Mouse (Mus musculus) ovary, postnatal 36 days (tissue): Measurements from ENCODE around the gene Scp2.

Experiments used
- DNase-seq: peaks from one replicate; pipeline ENCODE4 v3.0.0; 2022; ENCODE audit warnings: low spot score, mixed read lengths

Scp2 gene

DNA sequence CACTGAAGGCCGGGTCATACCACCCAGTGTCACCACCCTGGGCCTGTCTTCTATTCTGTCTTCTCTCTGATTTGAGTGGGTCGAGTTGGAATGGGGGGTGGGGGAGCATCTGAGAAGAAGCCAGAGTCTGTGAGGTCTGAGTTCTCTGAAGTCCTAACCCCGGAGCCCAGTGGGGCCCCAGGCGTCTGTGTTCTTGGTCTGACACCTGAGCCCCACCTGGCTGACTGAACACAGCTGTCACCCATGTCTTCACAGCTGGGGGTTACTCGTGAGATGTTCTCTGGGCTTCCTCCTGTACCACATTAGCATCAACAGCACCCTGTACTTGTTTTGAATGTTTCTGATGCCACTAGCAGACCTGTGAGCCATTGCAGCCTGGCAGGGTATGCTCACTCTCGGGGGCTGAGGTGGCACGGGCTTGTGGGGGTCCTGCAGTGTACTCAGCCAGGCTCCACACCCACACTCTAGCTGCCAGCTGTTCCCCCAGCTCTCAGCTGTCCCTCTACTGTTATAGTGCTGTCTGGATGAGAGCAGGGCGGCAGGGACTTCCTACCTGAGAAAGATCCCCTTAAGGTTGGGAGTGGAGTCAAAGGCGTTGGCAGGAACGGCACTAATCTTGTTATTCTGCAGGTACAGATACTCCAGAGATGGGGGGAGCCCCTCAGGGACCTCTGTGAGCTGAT is 126.4 kb downstream of the Scp2 start:
- no peak for DNase-seq

DNA sequence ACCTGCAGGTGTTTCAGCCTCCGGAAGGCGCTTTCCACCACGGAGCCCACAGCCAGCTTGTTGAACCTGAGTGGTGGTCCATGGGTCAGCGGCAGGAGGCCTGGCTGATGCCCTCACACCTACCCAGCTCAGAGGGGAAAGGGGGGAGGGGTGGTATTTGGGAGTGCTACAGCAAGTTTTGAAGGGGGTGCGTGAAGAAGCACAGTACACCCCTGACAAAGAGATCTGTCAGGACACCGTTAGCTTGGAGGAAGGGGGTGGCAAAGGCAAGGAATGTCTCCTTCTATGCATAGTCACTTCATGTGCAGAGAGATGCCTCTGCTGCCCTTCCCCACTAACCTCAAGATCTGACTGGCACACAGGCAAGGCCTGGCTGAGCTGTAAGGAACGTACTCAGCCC is 127.0 kb downstream of the Scp2 start:
- no peak for DNase-seq

DNA sequence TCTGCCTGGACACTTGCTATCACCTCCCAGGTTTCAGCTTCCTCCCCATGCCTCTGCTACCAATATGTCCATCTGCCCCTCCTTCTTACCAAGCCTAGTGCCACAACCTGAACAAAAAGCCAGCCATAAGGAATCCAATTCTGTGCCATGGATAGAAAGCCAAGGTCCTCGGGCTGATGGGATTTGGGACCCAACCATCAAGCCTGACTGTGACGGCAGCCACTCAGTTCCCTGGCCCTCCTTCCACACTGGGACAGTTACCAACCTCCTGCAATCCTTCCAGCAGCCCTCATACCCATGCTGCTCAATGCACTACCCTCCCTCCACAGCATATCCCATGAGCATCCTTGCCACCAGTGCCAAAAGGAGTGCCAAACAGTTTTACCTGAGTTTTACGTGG is 128.5 kb downstream of the Scp2 start:
- no peak for DNase-seq

DNA sequence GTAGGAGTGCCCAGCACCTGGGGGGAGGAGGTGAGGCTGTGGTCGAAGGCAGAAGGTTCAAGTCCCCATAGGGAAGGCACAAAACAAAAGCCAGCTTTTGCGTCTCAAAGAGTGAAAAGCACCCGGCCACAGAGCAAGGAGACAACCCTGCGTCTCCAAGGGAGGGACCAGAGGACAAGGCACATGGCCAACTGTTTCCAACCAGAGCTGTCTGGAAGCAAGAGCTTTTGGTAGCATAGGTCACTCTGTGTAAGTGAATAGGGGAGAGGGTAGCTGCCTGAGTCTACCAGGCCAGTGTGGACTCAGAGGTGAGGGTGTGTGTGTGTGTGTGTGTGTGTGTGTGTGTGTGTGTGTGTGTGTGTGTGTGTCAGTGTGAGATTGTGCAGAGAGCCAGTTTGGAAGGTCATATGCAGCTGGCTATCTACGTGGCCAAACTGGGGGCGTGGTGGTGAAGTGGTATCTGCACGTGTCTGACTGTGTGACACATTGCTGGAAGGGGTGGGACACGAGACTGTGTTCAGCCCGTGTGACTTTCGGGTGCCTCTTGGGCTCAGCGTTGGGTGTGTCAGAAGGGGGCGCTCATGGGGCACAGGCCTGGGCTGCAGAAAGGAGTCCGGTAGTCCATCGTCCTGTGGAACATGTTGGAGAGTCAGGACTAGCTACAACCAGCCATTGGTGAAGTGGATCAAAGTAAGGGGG is 129.6 kb downstream of the Scp2 start:
- DNase-seq: peak; percentile 60

DNA sequence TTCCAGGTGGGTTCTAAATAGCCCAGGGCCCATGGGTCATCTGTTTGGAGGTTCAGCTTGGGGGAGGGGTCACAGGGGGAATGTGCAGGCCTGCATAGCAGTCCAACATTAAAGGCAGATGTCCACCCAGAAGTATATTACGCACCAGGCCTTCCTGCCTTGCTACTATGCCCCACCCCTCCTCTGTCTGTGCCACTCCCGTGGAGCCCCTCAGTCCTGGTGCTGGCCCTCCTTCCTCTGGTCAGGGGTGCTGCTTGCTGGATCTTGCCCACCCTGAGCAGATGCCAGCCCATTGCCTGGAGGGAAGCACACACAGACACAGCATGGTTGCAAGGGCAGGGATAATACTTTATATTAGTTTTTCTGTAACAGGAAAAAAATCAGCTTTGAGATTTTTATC is 130.3 kb downstream of the Scp2 start:
- no peak for DNase-seq

DNA sequence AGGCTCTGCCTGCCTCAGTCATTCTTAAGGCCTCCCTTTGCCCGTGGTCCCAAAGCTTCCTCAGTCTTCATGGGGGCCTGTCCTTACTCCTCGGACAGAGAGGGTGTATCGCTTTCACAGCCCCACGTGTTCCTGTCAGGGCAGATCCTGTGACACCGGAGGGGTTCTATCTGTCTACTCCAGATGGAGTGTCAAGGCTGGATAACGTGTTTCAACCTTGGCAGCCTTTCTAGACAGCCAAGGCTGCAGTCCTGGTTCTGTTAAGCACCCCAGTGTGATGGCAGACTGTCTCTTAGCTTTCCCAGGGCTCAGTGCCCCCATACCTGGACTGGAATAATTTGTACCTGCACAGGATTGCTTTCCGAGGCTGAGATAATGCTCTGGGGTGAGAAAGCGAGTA is 136.3 kb downstream of the Scp2 start:
- no peak for DNase-seq

DNA sequence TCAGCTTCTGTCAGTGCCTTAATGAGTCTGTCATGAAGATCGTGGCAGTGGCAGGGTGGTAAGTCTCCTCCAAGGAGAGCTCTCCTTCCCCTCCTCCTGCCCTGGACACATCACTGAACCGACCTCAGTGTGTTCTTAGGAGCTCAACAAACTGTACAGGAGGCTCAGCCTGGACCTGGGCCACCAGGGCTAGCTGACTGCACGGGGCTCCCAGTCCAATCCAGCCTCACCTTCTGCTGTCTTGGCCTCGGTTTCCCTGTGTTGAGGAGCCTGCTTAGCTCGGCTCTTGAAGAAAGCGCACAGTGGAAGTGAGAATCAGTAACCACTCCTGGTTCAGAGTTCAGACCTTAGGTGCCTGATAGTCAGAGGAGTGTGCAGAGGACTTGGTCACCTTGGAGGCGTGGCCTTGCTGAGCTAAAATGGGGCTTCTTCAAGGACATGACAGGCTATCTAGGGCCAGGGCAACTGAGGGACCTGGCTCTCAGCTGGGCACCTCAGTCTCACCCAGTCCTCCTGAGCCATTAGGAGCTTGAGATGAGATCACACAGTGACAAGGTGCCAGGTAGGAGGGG is 137.2 kb downstream of the Scp2 start:
- DNase-seq: no peak

DNA sequence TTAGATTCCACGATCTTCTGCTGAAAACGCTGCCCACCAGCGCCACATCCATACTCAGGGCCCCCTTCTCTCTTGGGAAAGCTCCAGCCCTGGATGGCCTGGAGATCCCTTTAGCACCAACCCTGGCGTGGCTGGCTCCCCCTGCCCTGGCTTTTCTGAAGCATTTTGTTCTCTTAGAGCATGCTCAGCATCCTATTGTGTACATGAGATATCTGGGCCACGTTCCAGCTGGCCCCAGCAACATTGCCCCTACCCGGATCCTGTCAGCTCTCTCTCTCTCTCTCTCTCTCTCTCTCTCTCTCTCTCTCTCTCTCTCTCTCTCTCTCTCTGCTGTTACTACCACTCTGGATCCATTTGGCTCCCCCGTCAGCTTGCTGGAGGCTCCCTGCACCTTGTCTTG is 139.5 kb downstream of the Scp2 start:
- DNase-seq: no peak

DNA sequence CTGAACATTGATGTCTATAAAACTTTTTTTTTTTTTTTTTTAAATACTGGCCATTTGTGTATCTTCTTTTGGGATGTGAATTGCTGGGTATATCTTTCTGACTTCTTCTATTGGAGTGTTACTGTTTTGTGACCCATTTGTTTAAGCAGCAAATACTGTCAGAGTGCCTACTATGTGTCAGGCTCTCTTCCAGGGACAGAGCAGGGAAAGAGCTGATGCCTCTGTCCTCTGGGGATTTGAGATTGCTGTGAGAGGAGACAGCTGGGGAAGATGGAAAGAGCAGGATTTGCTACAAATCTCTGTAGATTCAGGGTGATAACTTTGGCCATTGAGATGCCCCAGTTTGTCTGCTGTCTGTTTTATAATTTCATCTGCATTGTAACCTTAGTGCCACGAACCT is 145.4 kb downstream of the Scp2 start:
- no peak for DNase-seq

DNA sequence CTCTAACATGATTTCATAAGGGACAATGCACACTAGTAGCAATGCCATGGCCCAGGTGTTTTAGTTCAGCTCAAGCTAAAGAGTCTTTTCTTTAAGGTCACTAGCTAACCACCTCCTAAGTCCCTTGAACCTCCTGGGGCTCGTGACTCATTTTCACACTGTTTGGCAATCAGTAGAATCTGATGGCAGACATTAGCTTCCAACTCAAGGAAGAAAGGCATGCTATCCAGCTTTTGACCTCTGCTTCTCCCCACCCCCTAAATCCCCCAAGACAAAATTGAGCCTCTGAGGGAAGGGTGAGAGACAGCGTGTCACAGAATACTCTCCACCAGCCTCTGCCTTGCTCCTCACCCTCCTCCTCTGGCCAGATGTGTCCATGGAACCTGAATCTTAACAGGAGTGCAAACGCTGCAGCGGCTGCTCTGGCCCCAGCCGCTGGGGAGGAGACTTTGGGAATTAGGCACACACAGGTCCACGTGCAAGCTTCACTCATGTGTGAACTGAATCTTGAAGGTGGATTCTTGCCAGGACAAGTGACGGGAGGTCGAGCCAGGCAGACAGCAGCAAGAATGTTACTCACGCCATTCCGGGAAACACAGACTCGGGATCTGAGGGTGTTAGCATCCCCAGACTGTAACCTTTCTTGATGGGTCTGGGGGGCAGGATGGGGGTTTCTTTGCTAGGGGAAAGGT is 146.0 kb downstream of the Scp2 start:
- DNase-seq: peak; percentile 24

DNA sequence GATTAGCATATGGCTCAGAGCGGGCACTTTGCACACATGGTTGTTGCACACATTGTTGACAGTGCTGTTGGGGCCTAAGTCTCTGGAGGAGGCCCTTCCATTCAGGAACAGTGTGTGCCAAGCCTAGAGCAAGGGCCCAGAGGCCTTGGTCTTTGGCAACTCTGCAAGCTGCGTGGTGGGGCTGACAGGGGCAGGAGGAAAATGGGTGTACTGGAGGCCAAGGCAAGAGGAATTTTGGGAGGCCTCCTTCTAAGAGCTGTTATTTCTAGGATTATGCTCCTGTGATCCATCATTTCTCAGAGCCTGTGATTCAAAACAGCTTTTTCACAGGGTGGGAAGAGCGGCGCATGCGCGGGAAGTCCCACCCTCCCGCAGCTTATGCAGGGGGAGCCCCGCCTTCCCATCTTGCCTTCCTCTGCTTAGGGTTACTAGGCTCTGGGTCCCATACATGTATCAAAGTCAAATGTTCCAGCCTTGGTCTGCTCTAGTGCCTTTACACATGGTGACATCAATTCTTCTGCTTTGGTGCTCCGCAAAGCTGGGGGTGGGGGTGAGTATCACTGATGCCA is 148.3 kb downstream of the Scp2 start:
- no peak for DNase-seq

DNA sequence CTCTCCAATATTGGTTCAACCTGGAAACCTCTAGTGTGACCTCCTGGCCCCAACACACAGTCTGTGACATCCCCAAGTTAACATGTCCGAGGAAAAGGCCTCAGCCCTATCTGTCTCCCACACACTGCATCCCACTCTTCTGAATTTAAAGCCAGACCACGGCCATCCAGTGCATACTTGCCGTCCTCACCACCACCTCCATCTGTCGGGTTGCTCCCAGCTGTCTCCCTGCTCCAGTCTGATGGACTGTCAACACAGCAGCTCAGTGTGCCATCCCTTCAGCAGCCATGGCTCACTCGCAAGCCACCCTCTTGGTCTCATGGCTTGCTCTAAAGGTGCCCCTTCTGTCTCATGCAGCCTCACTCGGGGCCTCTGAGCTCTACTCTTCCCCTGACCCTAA is 149.1 kb downstream of the Scp2 start:
- no peak for DNase-seq

DNA sequence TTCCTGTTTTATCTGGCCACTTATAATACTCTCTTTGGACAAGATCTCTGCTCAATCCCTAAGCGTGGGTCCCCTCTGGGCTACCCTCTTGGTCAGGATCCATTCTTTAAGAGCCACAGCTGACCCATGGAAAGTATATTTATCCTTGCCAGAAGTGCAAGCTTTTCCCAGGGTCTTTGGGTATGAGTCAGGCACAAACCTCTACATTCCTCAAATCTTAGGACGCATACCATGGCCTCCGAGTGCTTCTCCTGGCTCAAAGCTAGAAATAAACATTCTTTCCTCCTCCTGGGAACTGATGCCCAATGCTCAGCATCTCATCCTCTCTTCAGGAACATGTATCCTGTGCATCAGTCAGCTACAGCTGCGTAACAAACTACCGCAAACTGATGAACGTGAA is 149.8 kb downstream of the Scp2 start:
- DNase-seq: no peak
